Mouse (Mus musculus) lung, embryonic 14.5 days (tissue): Measurements from ENCODE around the gene Wdtc1. TPM values are rescaled to one million over a fixed set of nuclear protein-coding genes. Genes with fewer than 3 reads are reported as not detected.

Experiments used
- ATAC-seq: fragments of 200-750 bp; cut with Nextera tagmentation; 2 replicates; pipeline ENCODE4 v1.8.0; 2017; ENCODE audit warnings: mild to moderate bottlenecking, moderate TSS enrichment, moderate library complexity; ENCODE audit not compliant: insufficient read depth
- DNase-seq: peaks from one replicate; pipeline ENCODE4 v3.0.0-alpha.2; 2015
- H3K27ac ChIP-seq: fragments of 300-500 bp; sonication (generic); 2 replicates; pipeline ENCODE4 v1.5.1; 2014; ENCODE audit warnings: low read depth, mild to moderate bottlenecking, moderate library complexity
- H3K27me3 ChIP-seq: fragments of 300-500 bp; sonication (generic); 2 replicates; pipeline ENCODE4 v1.6.1; 2014; ENCODE audit warnings: low read length, control low read depth; ENCODE audit not compliant: insufficient read depth
- H3K36me3 ChIP-seq: fragments of 300-500 bp; sonication (generic); 2 replicates; pipeline ENCODE4 v1.6.1; 2014; ENCODE audit warnings: control low read depth; ENCODE audit not compliant: insufficient read depth
- H3K4me1 ChIP-seq: fragments of 300-500 bp; sonication (generic); 2 replicates; pipeline ENCODE4 v1.6.1; 2014; ENCODE audit warnings: antibody characterized with exemption, control low read depth; ENCODE audit not compliant: insufficient read depth
- H3K4me2 ChIP-seq: fragments of 300-500 bp; sonication (generic); 2 replicates; pipeline ENCODE4 v1.6.1; 2014; ENCODE audit warnings: mild to moderate bottlenecking
- H3K4me3 ChIP-seq: fragments of 300-500 bp; sonication (generic); 2 replicates; pipeline ENCODE4 v1.5.1; 2014; ENCODE audit warnings: low read depth, low read length
- H3K9ac ChIP-seq: fragments of 300-500 bp; sonication (generic); 2 replicates; pipeline ENCODE4 v1.6.1; 2014
- H3K9me3 ChIP-seq: fragments of 300-500 bp; sonication (generic); 2 replicates; pipeline ENCODE4 v1.6.1; 2016; ENCODE audit warnings: low read depth, low read length, control low read depth
- CTCF ChIP-seq: IDR thresholded peaks from 2 replicates; pipeline ENCODE4 v1.5.1; 2016; ENCODE audit warnings: antibody characterized with exemption, low read depth
- WGBS: fragments of 180-500 bp; shearing (Covaris S2); extraction: QIAGEN DNeasy Blood & Tissue Kit; methylation state at CpG from one replicate; pipeline ENCODE4 v1.1.7; 2014; 5-methylcytosine and 5-hydroxymethylcytosine counted together
- polyA plus RNA-seq: library from polyadenylated mRNA; unstranded; fragments of >200 nt; fragmentation: Nextera tagmentation; extraction: Ambion mirVana; gene quantifications from 2 replicates; pipeline ENCODE4 v1.2.1, GENCODE M21; 2014

The Wdtc1 gene
- polyA plus RNA-seq, 1 experiment from 2014 or later = 15.3 TPM

- Histone ChIP-seq H3K36me3 (no peaks in the 10 kb centered on the region; the same call in 1 of the 2 replicates), H3K27me3 (no peaks in the 10 kb centered on the region), H3K9ac (no peak overlapping the region), H3K4me2 (no peak overlapping the region), H3K27ac (no peak overlapping the region), H3K9me3 (no peaks in the 10 kb centered on the region), H3K4me3 (no peak overlapping the region), H3K4me1 (peaks cover 52% of the 10 kb centered on the region)
- no peak for TF ChIP-seq CTCF
- no peak for ATAC-seq
- 64% methylated on average over 10 of the region's 10 CpGs for WGBS
- DNase-seq = no peak
These were observed 22.7 kb upstream of the Wdtc1 start for GRCm38 (mm10) chr4:133375812-133376577.

GRCm38 (mm10) chr4:133374011-133374410 is 20.7 kb upstream of the Wdtc1 start:
- no peak for ATAC-seq
- peaks cover 43% of the 10 kb centered on the region for H3K4me1 ChIP-seq
- no peak overlapping the region for H3K4me3 ChIP-seq
- DNase-seq = no peak
- H3K27ac ChIP-seq = no peak overlapping the region
- H3K4me2 ChIP-seq = no peak overlapping the region
- TF ChIP-seq CTCF = no peak
- no peaks in the 10 kb centered on the region for H3K27me3 ChIP-seq
- H3K9ac ChIP-seq = no peak overlapping the region
- 66% methylated on average over 4 of the region's 4 CpGs for WGBS
- H3K9me3 ChIP-seq = no peaks in the 10 kb centered on the region
- H3K36me3 ChIP-seq = no peaks in the 10 kb centered on the region; the same call in 1 of the 2 replicates

- H3K27me3 ChIP-seq = no peaks in the 10 kb centered on the region
- H3K9ac ChIP-seq = peak overlapping the region; percentile 90
- H3K4me2 ChIP-seq = peak overlapping the region; percentile 78
- H3K4me1 ChIP-seq = peaks cover 29% of the 10 kb centered on the region
- WGBS = 53% methylated on average over 6 of the region's 6 CpGs
- DNase-seq (no peak), ATAC-seq (no peak)
- H3K36me3 ChIP-seq = no peaks in the 10 kb centered on the region; the same call in 1 of the 2 replicates
- no peaks in the 10 kb centered on the region for H3K9me3 ChIP-seq
- TF ChIP-seq CTCF = no peak
- no peak overlapping the region for H3K27ac ChIP-seq
- H3K4me3 ChIP-seq = peak overlapping the region; percentile 90
These were observed 19.0 kb upstream of the Wdtc1 start for GRCm38 (mm10) chr4:133372278-133372665.

- Histone ChIP-seq H3K4me3 (peak overlapping the region; percentile 90), H3K9ac (peak overlapping the region; percentile 90), H3K9me3 (no peaks in the 10 kb centered on the region), H3K4me2 (peak overlapping the region; percentile 78), H3K27me3 (no peaks in the 10 kb centered on the region), H3K27ac (no peak overlapping the region), H3K36me3 (no peaks in the 10 kb centered on the region; the same call in 1 of the 2 replicates), H3K4me1 (peaks cover 29% of the 10 kb centered on the region)
- 54% methylated on average over 7 of the region's 7 CpGs for WGBS
- TF ChIP-seq CTCF = no peak
- ATAC-seq = no peak
- no peak for DNase-seq
These were observed 18.5 kb upstream of the Wdtc1 start for GRCm38 (mm10) chr4:133371621-133372277.

GRCm38 (mm10) chr4:133370298-133371274 is 17.3 kb upstream of the Wdtc1 start:
- 60% methylated on average over 22 of the region's 22 CpGs for WGBS
- peak overlapping the region; percentile 83; the same call in 1 of the 2 replicates for H3K27ac ChIP-seq
- peaks cover 29% of the 10 kb centered on the region for H3K4me1 ChIP-seq
- no peak for ATAC-seq
- no peaks in the 10 kb centered on the region for H3K9me3 ChIP-seq
- DNase-seq = no peak
- peak overlapping the region; percentile 78 for H3K4me2 ChIP-seq
- TF ChIP-seq CTCF = no peak
- H3K9ac ChIP-seq = peak overlapping the region; percentile 90
- H3K4me3 ChIP-seq = peak overlapping the region; percentile 90
- no peaks in the 10 kb centered on the region; the same call in 1 of the 2 replicates for H3K36me3 ChIP-seq
- H3K27me3 ChIP-seq = no peaks in the 10 kb centered on the region

GRCm38 (mm10) chr4:133369553-133370297 is 16.4 kb upstream of the Wdtc1 start, which contains the start of gene Slc9a1:
Slc9a1 (plus strand) TSS chr4:133369706.
- DNase-seq (peak; percentile 97), ATAC-seq (peak; percentile 98)
- Histone ChIP-seq H3K27ac (peak within 1 kb of the TSS; percentile 83), H3K4me1 (peaks cover 29% of the 10 kb centered on the region), H3K4me3 (peak within 1 kb of the TSS; percentile 90), H3K36me3 (no peaks in the 10 kb centered on the region; the same call in 1 of the 2 replicates), H3K9ac (peak within 1 kb of the TSS; percentile 90), H3K9me3 (no peaks in the 10 kb centered on the region), H3K27me3 (no peaks in the 10 kb centered on the region), H3K4me2 (peak within 1 kb of the TSS; percentile 78)
- WGBS = under 1% methylated on average over 40 of the region's 40 CpGs
- peak; percentile 90 for TF ChIP-seq CTCF
